Mouse (Mus musculus): ENCODE results near the gene Trappc6b. TPM values are rescaled to one million over a fixed set of nuclear protein-coding genes. Genes with fewer than 3 reads are reported as not detected.
A peak's percentile ranks its signal among the peaks of the same experiment; 100 is the strongest.
"Not testable (repeated sequence)": the region's sequence is repeated elsewhere in the genome, so short reads cannot be mapped to it uniquely, and the experiment has no call there.

The Trappc6b gene
- polyA plus RNA-seq, 1 experiment from 2014 or later = 49.6 TPM

DNA sequence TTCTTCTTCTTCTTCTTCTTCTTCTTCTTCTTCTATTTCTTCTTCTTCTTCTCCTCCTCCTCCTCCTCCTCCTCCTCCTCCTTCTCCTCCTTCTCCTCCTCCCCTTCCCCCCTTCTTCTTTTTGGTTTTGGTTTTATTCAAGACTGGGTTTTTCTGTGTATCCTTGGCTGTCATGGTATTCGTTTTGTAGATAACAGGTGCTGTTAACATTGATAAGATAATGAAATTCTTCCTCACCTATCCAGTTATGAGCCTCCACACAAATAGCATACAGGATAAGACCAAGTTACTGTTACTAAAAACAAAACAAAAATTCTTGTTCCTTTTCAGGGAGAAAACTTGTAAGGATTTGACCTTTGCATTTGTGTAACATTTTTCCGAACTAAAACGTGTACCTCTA lies 4.5 kb upstream of the Trappc6b start:
- peaks cover 5% of the 10 kb centered on the region for H3K4me1 ChIP-seq (ENCODE audit: insufficient read depth)
- DNase-seq (no peak), ATAC-seq (no peak)
- 57% methylated on average over 3 of the region's 3 CpGs for WGBS (ENCODE audit: insufficient replicate concordance)
- H3K4me2 ChIP-seq (ENCODE audit: low read depth, low read length) = peak overlapping the region; percentile 75
- no peak for TF ChIP-seq CTCF (IDR thresholded peaks at IDR 0.05; ENCODE audit: low read depth)
- TF ChIP-seq EP300 (IDR thresholded peaks at IDR 0.05; ENCODE audit: low read depth) = no peak
- peak overlapping the region; percentile 88 for H3K27ac ChIP-seq (ENCODE audit: low read depth)
- H3K9ac ChIP-seq (replicated peaks) = peak overlapping the region; percentile 53
- H3K4me3 ChIP-seq (ENCODE audit: low read depth, low read length) = peak overlapping the region; percentile 92
- no peaks in the 10 kb centered on the region for H3K27me3 ChIP-seq (ENCODE audit: insufficient read depth, low read length)
- H3K36me3 ChIP-seq (replicated peaks; ENCODE audit: insufficient read depth, low read length) = peaks cover 25% of the 10 kb centered on the region
- H3K9me3 ChIP-seq (ENCODE audit: low read length) = no peaks in the 10 kb centered on the region

- H3K9me3 ChIP-seq (ENCODE audit: low read length) = no peaks in the 10 kb centered on the region
Measured at GRCm38 (mm10) chr12:59064837-59065236, 3.6 kb upstream of the Trappc6b start.

GRCm38 (mm10) chr12:59060322-59060721 lies 950 bp downstream of the Trappc6b start:
- WGBS (ENCODE audit: insufficient replicate concordance) = 44% methylated on average over 4 of the region's 4 CpGs
- Histone ChIP-seq H3K4me2 (ENCODE audit: low read depth, low read length) (peak overlapping the region; percentile 82), H3K27ac (ENCODE audit: low read depth) (peak overlapping the region; percentile 94), H3K27me3 (ENCODE audit: insufficient read depth, low read length) (no peaks in the 10 kb centered on the region), H3K4me1 (ENCODE audit: insufficient read depth) (peaks cover 13% of the 10 kb centered on the region; the same call in 1 of the 2 replicates), H3K9ac (replicated peaks) (peak overlapping the region; percentile 94), H3K36me3 (replicated peaks; ENCODE audit: insufficient read depth, low read length) (peaks cover 4% of the 10 kb centered on the region), H3K9me3 (ENCODE audit: low read length) (no peaks in the 10 kb centered on the region), H3K4me3 (ENCODE audit: low read depth, low read length) (peak overlapping the region; percentile 91)
- no peak for ATAC-seq
- TF ChIP-seq EP300 (IDR thresholded peaks at IDR 0.05; ENCODE audit: low read depth) = no peak
- TF ChIP-seq CTCF (IDR thresholded peaks at IDR 0.05; ENCODE audit: low read depth) = no peak
- DNase-seq = no peak

More at GRCm38 (mm10) chr12:59064837-59065236, 3.6 kb upstream of the Trappc6b start:
- Histone ChIP-seq H3K27me3 (ENCODE audit: insufficient read depth, low read length) (no peaks in the 10 kb centered on the region), H3K36me3 (replicated peaks; ENCODE audit: insufficient read depth, low read length) (peaks cover 17% of the 10 kb centered on the region), H3K4me3 (ENCODE audit: low read depth, low read length) (no peak overlapping the region), H3K9ac (replicated peaks) (no peak overlapping the region), H3K4me2 (ENCODE audit: low read depth, low read length) (no peak overlapping the region), H3K27ac (ENCODE audit: low read depth) (no peak overlapping the region), H3K4me1 (ENCODE audit: insufficient read depth) (peaks cover 8% of the 10 kb centered on the region)
- ATAC-seq (no peak), DNase-seq (no peak)
- TF ChIP-seq EP300 (IDR thresholded peaks at IDR 0.05; ENCODE audit: low read depth) (no peak), CTCF (IDR thresholded peaks at IDR 0.05; ENCODE audit: low read depth) (no peak)
- whole genome bisulfite sequencing (ENCODE audit: insufficient replicate concordance) = 83% methylated on average over 8 of the region's 8 CpGs

DNA sequence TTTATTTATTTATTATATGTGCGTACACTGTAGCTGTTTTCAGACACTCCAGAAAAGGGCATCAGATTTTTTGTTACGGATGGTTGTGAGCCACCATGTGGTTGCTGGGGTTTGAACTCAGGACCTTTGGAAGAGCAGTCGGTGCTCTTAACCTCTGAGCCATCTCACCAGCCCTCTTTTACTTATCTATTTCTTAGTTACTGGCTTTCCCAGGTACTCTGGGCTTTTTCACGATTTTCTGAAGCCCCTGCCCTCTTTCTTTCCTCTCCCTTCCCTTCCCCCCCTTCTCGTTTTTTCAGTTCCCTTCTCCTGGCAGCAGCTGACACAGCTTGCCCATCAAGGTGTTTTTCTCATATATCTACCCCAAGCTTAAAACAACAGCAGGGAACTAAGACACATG lies 3.0 kb downstream of the Trappc6b start:
- DNase-seq; H3K4me3 ChIP-seq (ENCODE audit: low read depth, low read length); H3K27ac ChIP-seq (ENCODE audit: low read depth); H3K4me2 ChIP-seq (ENCODE audit: low read depth, low read length); H3K9me3 ChIP-seq (ENCODE audit: low read length); H3K9ac ChIP-seq (replicated peaks); H3K27me3 ChIP-seq (ENCODE audit: insufficient read depth, low read length); H3K36me3 ChIP-seq (replicated peaks; ENCODE audit: insufficient read depth, low read length); ATAC-seq: not testable (repeated sequence)
- 81% methylated on average over 5 of the region's 5 CpGs for WGBS (ENCODE audit: insufficient replicate concordance)
- H3K4me1 ChIP-seq (ENCODE audit: insufficient read depth) = peaks cover 20% of the 10 kb centered on the region

GRCm38 (mm10) chr12:59056222-59056621 lies 5.0 kb downstream of the Trappc6b start:
- Histone ChIP-seq H3K27ac (ENCODE audit: low read depth) (no peak overlapping the region), H3K27me3 (ENCODE audit: insufficient read depth, low read length) (no peaks in the 10 kb centered on the region), H3K4me3 (ENCODE audit: low read depth, low read length) (no peak overlapping the region), H3K4me1 (ENCODE audit: insufficient read depth) (peaks cover 24% of the 10 kb centered on the region), H3K9me3 (ENCODE audit: low read length) (no peaks in the 10 kb centered on the region), H3K36me3 (replicated peaks; ENCODE audit: insufficient read depth, low read length) (peaks cover 9% of the 10 kb centered on the region), H3K9ac (replicated peaks) (no peak overlapping the region), H3K4me2 (ENCODE audit: low read depth, low read length) (no peak overlapping the region)
- no peak for DNase-seq
- WGBS (ENCODE audit: insufficient replicate concordance) = 94% methylated on average over 11 of the region's 11 CpGs
- TF ChIP-seq EP300 (IDR thresholded peaks at IDR 0.05; ENCODE audit: low read depth) = no peak
- no peak for TF ChIP-seq CTCF (IDR thresholded peaks at IDR 0.05; ENCODE audit: low read depth)
- ATAC-seq = no peak

DNA sequence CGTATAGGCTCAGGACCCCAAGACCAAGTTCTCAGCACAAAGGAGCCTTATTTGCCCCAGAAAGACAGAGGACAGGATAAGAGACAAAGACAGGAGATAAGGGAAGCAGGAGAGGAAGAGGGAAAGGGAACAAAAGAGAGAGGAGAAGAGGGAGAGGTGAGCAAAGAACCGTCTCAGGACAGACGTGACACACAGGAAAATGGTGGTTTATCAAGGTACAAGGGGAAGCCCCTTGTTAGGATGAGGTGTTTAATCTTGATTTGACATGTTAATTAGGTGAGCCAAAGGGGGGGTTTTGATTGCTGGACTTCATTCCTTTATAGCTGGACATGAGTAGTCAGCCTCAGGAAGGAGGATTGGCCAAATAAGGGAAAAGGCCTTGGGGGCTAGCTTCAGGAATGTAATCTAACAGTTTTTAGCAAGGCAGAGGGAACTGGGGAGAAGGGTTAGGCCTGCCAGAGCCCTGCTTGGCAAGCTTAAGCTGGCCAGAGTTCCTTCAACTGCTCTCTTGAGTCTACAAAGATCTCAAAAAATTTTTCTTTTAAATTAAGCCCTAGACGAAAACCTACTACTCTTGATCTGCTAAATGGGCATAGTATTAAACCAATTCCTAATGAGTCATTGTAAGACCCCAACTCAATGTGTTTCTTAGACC lies 5.9 kb downstream of the Trappc6b start:
- Histone ChIP-seq H3K9me3 (ENCODE audit: low read length) (no peaks in the 10 kb centered on the region), H3K27me3 (ENCODE audit: insufficient read depth, low read length) (no peaks in the 10 kb centered on the region), H3K27ac (ENCODE audit: low read depth) (no peak overlapping the region), H3K4me1 (ENCODE audit: insufficient read depth) (peaks cover 24% of the 10 kb centered on the region), H3K4me3 (ENCODE audit: low read depth, low read length) (no peak overlapping the region), H3K4me2 (ENCODE audit: low read depth, low read length) (no peak overlapping the region), H3K36me3 (replicated peaks; ENCODE audit: insufficient read depth, low read length) (peaks cover 11% of the 10 kb centered on the region), H3K9ac (replicated peaks) (no peak overlapping the region)
- ATAC-seq = no peak
- TF ChIP-seq CTCF (IDR thresholded peaks at IDR 0.05; ENCODE audit: low read depth) (no peak), EP300 (IDR thresholded peaks at IDR 0.05; ENCODE audit: low read depth) (no peak)
- WGBS (ENCODE audit: insufficient replicate concordance) = 69% methylated on average over 4 of the region's 4 CpGs
- DNase-seq = no peak
